ENCODE assay signal across 27 mouse cellular contexts in genomic region chr4:100248273-100248672, GRCm38 (mm10).
A peak's percentile ranks its signal among the peaks of the same experiment; 100 is the strongest.
DNase-seq lines count a peak whose midpoint lies in the region; ATAC-seq lines count a peak whose summit lies in the region.
"Had no signal": no experiment of that assay in that cellular context is flagged by ENCODE, and none has a peak within 500 bp of the region (broad histone marks: within the 10 kb centered on the region; RNA-seq: fewer than 3 reads in every experiment).

No protein-coding gene starts in this region.

- H3K4me3 ChIP-seq in intestine, embryonic 14.5 days (ENCODE audit: low read depth, low read length): no peak overlapping the region
- H3K4me3 ChIP-seq in intestine, embryonic 15.5 days (replicated peaks): no peak overlapping the region
- H3K4me3 ChIP-seq in lung, embryonic 16.5 days (ENCODE audit: low read length): no peak overlapping the region
- H3K4me3 ChIP-seq in kidney, embryonic 14.5 days (ENCODE audit: low read length): no peak overlapping the region
- H3K4me3 ChIP-seq: embryonic facial prominence, embryonic 10.5 days; embryonic facial prominence, embryonic 15.5 days; forebrain, embryonic 15.5 days; hindbrain, embryonic 10.5 days; hindbrain, embryonic 15.5 days; limb, embryonic 10.5 days; limb, embryonic 15.5 days; liver, embryonic 13.5 days; midbrain, embryonic 10.5 days had no signal

- H3K36me3 ChIP-seq in intestine, embryonic 14.5 days (ENCODE audit: control insufficient read depth, insufficient read depth, low read length): no peaks in the 10 kb centered on the region
- H3K36me3 ChIP-seq in intestine, embryonic 15.5 days: no peaks in the 10 kb centered on the region
- H3K36me3 ChIP-seq in lung, embryonic 16.5 days (ENCODE audit: control insufficient read depth, insufficient read depth, low read length): no peaks in the 10 kb centered on the region
- no peaks in the 10 kb centered on the region for H3K36me3 ChIP-seq in kidney, embryonic 14.5 days (ENCODE audit: control insufficient read depth, insufficient read depth, low read length)
- H3K36me3 ChIP-seq: embryonic facial prominence, embryonic 10.5 days; embryonic facial prominence, embryonic 15.5 days; forebrain, embryonic 15.5 days; hindbrain, embryonic 10.5 days; hindbrain, embryonic 15.5 days; limb, embryonic 15.5 days; liver, embryonic 13.5 days; midbrain, embryonic 10.5 days had no signal

- H3K9me3 ChIP-seq in intestine, embryonic 14.5 days (ENCODE audit: control insufficient read depth, low read length): no peaks in the 10 kb centered on the region
- no peaks in the 10 kb centered on the region for H3K9me3 ChIP-seq in intestine, embryonic 15.5 days
- H3K9me3 ChIP-seq in lung, embryonic 16.5 days (ENCODE audit: control insufficient read depth, low read length): no peaks in the 10 kb centered on the region
- no peaks in the 10 kb centered on the region for H3K9me3 ChIP-seq in kidney, embryonic 14.5 days (ENCODE audit: control insufficient read depth, low read length)
- H3K9me3 ChIP-seq: embryonic facial prominence, embryonic 10.5 days; embryonic facial prominence, embryonic 15.5 days; forebrain, embryonic 15.5 days; hindbrain, embryonic 10.5 days; hindbrain, embryonic 15.5 days; limb, embryonic 10.5 days; limb, embryonic 15.5 days; liver, embryonic 13.5 days; midbrain, embryonic 10.5 days had no signal

- no peak for ATAC-seq in intestine, embryonic 14.5 days (replicated peaks; ENCODE audit: low FRiP score, low TSS enrichment, low read depth)
- ATAC-seq in intestine, embryonic 15.5 days: no peak
- ATAC-seq in lung, embryonic 16.5 days (ENCODE audit: low read depth): peak; percentile 41; the same call in 1 of the 2 replicates
- peak; percentile 61; the same call in 1 of the 2 replicates for ATAC-seq in kidney, embryonic 14.5 days (ENCODE audit: low FRiP score, low TSS enrichment)
- ATAC-seq: forebrain, embryonic 15.5 days; intestine, embryonic 16.5 days; midbrain, embryonic 16.5 days had no signal

- peaks cover 11% of the 10 kb centered on the region for H3K4me1 ChIP-seq in intestine, embryonic 14.5 days (replicated peaks; ENCODE audit: control insufficient read depth, insufficient read depth, low read length)
- peaks cover 9% of the 10 kb centered on the region; the same call in 1 of the 2 replicates for H3K4me1 ChIP-seq in intestine, embryonic 15.5 days (replicated peaks)
- peaks cover 28% of the 10 kb centered on the region for H3K4me1 ChIP-seq in lung, embryonic 16.5 days (replicated peaks; ENCODE audit: control insufficient read depth, insufficient read depth, low read length)
- peaks cover 22% of the 10 kb centered on the region; the same call in 1 of the 2 replicates for H3K4me1 ChIP-seq in kidney, embryonic 14.5 days (ENCODE audit: control insufficient read depth, insufficient read depth, low read length)
- H3K4me1 ChIP-seq: forebrain, embryonic 15.5 days; hindbrain, embryonic 15.5 days; limb, embryonic 15.5 days; liver, embryonic 13.5 days had no signal

- H3K27me3 ChIP-seq in intestine, embryonic 14.5 days (replicated peaks; ENCODE audit: control insufficient read depth, insufficient read depth, low read length): no peaks in the 10 kb centered on the region
- no peaks in the 10 kb centered on the region for H3K27me3 ChIP-seq in intestine, embryonic 15.5 days (replicated peaks)
- H3K27me3 ChIP-seq in lung, embryonic 16.5 days (ENCODE audit: control insufficient read depth, insufficient read depth, low read depth, low read length): no peaks in the 10 kb centered on the region
- H3K27me3 ChIP-seq in kidney, embryonic 14.5 days (ENCODE audit: control insufficient read depth, insufficient read depth, low read length): no peaks in the 10 kb centered on the region
- H3K27me3 ChIP-seq: embryonic facial prominence, embryonic 15.5 days; forebrain, embryonic 15.5 days; hindbrain, embryonic 15.5 days; limb, embryonic 15.5 days; liver, embryonic 13.5 days had no signal

- no peak overlapping the region for H3K9ac ChIP-seq in intestine, embryonic 14.5 days (ENCODE audit: low read length)
- no peak overlapping the region for H3K9ac ChIP-seq in intestine, embryonic 15.5 days
- H3K9ac ChIP-seq in lung, embryonic 16.5 days (ENCODE audit: low read length): no peak overlapping the region
- H3K9ac ChIP-seq in kidney, embryonic 14.5 days (ENCODE audit: low read depth, low read length): no peak overlapping the region
- H3K9ac ChIP-seq: embryonic facial prominence, embryonic 15.5 days; forebrain, embryonic 15.5 days; hindbrain, embryonic 15.5 days; limb, embryonic 15.5 days; liver, embryonic 13.5 days had no signal

- H3K27ac ChIP-seq in intestine, embryonic 14.5 days (ENCODE audit: low read depth): no peak overlapping the region
- no peak overlapping the region for H3K27ac ChIP-seq in intestine, embryonic 15.5 days
- H3K27ac ChIP-seq in lung, embryonic 16.5 days (ENCODE audit: low read length): peak overlapping the region; percentile 36; the same call in 1 of the 2 replicates
- peak overlapping the region; percentile 13; the same call in 1 of the 2 replicates for H3K27ac ChIP-seq in kidney, embryonic 14.5 days (ENCODE audit: low read depth, low read length)
- H3K27ac ChIP-seq: embryonic facial prominence, embryonic 10.5 days; embryonic facial prominence, embryonic 15.5 days; forebrain, embryonic 15.5 days; hindbrain, embryonic 10.5 days; hindbrain, embryonic 15.5 days; limb, embryonic 10.5 days; limb, embryonic 15.5 days; liver, embryonic 13.5 days; midbrain, embryonic 10.5 days had no signal

- DNase-seq in intestine, embryonic 14.5 days (ENCODE audit: low spot score): peak; percentile 39
- no peak for DNase-seq in lung, postnatal 14 days
- DNase-seq in kidney, postnatal 36 days: peak; percentile 29
- DNase-seq in thymus, postnatal 25 days: no peak
- DNase-seq in retina, embryonic 14.5 days (ENCODE audit: low spot score): no peak
- DNase-seq: cerebellum, adult 2 months; cerebellum, postnatal 14 days; gastrocnemius, postnatal 25 days; heart, postnatal 14 days; liver, embryonic 13.5 days; lung, adult 18-20 months; right cerebral cortex, adult 18-20 months; thymus, adult 18-20 months; thymus, postnatal 4 days had no signal

- no peak overlapping the region for H3K4me2 ChIP-seq in intestine, embryonic 14.5 days (ENCODE audit: low read length)
- no peak overlapping the region for H3K4me2 ChIP-seq in intestine, embryonic 15.5 days (replicated peaks)
- no peak overlapping the region for H3K4me2 ChIP-seq in lung, embryonic 16.5 days (ENCODE audit: low read depth, low read length)
- no peak overlapping the region for H3K4me2 ChIP-seq in kidney, embryonic 14.5 days (replicated peaks; ENCODE audit: low read depth, low read length)
- H3K4me2 ChIP-seq: embryonic facial prominence, embryonic 15.5 days; forebrain, embryonic 15.5 days; hindbrain, embryonic 15.5 days; limb, embryonic 15.5 days; liver, embryonic 13.5 days had no signal

- 68% methylated on average over 2 of the region's 2 CpGs for WGBS in intestine, embryonic 14.5 days
- 53% methylated on average over 2 of the region's 2 CpGs for WGBS in intestine, embryonic 15.5 days
- WGBS in lung, embryonic 16.5 days: 42% methylated on average over 2 of the region's 2 CpGs
- 65% methylated on average over 2 of the region's 2 CpGs for WGBS in kidney, embryonic 14.5 days

Comparison
In these comparisons a context has a peak if more than half of its experiments do, and no peak if none do; other contexts are left out.
1. ATAC-seq: peak in lung, embryonic 16.5 days (single experiment) and kidney, embryonic 14.5 days (single experiment); none in intestine, embryonic 14.5 days (single experiment) and intestine, embryonic 15.5 days (single experiment).
2. DNase-seq: peak in intestine, embryonic 14.5 days (single experiment) and kidney, postnatal 36 days (2 of 2); none in lung, postnatal 14 days (single experiment), thymus, postnatal 25 days (single experiment) and retina, embryonic 14.5 days (single experiment).
3. H3K27ac ChIP-seq: peak in lung, embryonic 16.5 days (single experiment) and kidney, embryonic 14.5 days (single experiment); none in intestine, embryonic 14.5 days (single experiment) and intestine, embryonic 15.5 days (single experiment).